Mouse (Mus musculus) urinary bladder, postnatal 10 days (tissue): Measurements from ENCODE around the gene 1700001K19Rik.
"Not testable (repeated sequence)": the region's sequence is repeated elsewhere in the genome, so short reads cannot be mapped to it uniquely, and the experiment has no call there.

Experiments
- DNase-seq: peaks from one replicate; pipeline ENCODE4 v3.0.0; 2022; ENCODE audit warnings: low spot score

The 1700001K19Rik gene

DNA sequence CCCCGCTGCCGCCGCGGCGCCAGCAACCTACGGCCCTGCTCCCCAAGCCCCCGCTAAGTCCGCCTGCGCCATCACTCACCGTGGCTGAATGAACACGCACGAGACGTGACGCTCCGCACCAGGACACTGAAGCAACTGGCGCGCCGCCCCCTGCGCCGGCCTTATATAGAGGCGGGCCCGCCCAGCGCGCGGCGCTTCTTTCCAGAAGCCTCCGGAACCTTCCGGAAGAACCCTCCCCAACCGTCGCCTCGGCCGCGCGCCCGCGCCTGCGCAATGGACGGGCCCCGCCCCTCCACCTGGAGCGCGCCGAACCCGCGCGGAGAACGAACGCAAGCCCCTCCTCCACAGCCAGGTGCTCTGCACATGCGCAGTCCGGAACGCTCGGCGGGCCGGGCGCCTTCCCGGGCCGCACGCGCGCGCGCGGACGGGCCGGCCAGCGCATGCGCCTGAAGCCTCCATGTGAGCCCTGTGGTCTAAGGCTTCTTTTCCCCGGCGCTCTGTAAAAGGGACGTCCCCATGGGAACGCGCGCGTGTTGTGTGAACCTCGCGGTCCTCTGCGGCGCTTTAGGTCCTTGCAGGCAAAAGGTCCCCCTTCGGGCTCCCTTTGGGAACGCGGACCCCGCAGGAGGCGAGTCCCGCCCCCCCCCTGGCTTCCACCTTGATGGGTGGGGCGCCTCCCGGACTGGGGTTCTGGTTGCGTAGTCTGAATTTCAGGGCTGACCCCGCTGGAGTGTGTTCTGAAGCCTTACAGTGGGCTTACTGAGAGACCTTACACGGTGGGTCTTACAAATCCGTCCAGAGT lies 14.0 kb upstream of the 1700001K19Rik start:
- peak; percentile 93 for DNase-seq

DNA sequence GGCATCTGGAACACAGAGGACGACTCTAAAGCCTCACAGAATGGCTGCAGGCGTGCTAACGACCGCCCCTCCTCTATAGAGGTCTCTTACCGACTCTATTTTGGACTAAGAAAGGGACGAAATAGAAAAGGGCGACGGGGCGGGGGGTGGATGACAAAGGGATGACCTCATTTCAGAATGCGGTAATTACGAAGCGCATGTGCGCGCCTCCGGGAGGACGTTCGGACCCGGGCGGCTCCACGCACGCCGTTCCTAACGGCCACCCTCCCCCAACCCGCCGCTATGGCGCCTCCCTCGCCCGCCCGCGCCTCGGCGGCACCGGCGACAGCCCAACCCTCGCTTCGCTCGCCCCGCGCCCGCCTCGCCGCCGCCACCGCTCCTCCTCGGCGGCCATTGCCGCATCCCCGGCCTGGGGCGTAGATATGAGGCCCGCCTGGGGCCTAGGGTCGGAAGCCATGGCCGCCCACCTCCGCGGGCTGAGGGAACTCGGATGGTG lies 13.3 kb upstream of the 1700001K19Rik start:
- DNase-seq: no peak

DNA sequence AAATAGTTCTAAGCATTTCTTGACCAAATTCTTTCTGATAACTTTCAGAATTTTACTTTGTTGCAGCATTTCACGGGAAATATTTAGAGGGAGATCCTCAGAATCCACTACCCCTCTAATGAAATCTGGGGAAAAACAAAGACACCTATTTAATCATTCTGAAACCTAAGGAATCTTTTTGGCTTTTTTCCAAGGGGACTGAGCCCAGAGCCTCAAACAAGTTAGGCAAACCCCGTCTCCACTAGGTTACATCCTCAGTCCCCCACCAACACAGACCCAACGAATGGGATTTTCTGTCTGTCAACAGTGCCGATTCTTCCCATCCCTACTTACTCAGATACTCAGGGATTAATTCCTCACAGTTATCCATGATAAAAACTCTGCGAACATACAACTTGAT lies 11.0 kb upstream of the 1700001K19Rik start:
- not testable (repeated sequence) for DNase-seq

DNA sequence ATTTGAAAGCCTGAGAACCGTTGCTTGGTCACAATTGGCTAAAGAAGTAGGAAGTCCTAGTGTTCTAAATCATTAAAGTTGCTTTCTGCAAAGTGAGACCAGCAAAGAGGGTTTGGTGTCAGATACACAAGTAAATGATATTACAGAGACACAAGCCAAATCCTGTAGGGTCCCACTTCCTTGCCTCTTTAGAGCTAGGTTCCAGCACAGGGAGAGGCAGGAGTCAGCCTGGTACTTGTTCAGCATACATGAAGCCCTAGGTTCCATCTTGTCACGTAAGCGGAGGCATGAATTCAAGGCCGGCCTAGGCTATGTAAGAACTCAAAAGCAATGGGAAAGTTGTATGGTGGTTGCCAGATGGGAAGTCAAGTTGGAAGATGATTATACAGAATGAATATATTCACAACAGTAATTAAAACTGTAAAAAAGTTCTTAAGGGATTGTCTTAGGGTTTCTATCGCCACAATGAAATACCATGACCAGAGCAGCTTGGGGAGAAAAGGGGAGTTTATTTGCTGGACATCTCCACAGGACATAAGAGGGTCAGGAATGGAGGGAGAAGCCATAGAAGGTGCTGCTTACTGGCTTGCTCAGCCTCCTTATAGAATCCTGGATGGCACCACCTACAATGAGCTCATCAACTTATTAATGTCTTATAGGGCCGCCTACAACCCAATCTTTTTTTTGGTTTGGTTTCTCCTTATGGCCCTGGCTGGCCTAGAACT lies 7.7 kb upstream of the 1700001K19Rik start:
- no peak for DNase-seq

DNA sequence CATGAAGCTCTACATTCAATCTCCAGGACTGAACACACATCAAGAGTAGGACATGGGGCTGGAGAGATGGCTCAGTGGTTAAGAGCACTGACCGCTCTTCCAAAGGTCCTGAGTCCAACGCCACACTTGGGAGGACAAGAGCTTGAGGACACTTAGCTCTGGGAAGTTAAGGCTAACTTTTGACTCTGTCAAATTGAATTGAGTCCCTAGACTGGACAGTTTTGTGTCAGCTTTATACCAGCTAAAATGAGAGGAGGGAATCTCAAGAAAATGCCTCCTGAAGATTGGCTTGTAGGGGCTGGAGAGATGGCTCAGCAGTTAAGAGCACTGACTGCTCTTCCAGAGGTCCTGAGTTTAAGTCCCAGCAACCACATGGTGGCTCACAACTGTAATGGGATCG lies 6.5 kb upstream of the 1700001K19Rik start:
- not testable (repeated sequence) for DNase-seq

DNA sequence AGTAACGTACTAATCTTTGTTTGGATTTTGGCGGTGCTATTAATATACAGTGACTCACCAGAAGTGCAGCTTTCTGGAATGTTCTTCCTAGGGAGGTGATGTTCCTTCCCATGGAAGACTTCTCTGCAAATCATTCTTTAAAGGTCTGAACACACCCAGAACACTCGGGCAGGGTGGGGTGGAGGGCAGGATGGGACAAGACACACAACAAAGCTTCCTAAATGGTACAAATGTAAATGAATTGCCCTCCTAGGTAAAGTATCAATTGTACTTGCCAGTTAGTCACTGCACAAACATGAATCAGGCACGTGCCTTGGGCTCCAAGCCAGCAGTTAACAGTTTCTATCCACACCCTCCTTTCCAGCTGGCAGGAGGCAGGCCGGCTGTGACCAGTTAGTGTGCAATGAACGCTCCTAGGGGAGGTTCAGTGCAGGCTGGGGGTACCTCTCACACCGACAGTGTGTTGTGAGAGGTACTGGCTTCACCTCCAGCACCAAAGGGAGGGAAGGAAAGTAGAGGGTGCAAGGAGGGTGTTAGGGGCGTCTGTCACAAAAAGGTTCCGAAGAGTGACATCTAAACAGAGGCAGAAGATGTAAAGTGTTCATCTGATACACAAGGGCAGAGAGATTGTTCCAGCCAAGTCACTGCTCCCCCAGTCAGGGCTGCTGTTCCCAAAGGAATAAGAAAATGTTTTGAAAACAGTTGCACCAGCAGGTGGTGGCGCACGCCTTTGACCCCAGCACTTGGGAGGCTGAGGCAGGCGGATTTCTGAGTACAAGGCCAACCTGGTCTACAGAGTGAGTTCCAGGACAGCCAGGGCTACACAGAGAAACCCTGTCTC lies 5.7 kb upstream of the 1700001K19Rik start:
- no peak for DNase-seq

DNA sequence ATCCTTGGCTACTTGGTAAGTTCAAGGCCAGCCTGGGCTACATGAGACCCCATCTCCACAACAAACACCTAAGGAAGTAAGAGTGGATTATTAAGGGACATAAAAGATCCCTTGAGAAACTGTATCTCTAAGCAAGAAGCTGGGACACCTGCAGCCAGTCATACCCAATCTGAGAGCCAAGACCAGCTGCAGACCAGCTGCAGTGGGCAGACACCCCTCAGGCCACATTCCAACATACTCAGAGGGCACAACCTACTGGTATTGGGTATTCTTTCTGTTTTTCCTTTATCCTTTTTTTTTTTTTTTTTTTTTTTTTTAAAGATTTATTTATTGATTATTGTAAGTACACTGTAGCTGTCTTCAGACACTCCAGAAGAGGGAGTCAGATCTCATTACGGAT lies 1.2 kb upstream of the 1700001K19Rik start:
- DNase-seq: no peak

DNA sequence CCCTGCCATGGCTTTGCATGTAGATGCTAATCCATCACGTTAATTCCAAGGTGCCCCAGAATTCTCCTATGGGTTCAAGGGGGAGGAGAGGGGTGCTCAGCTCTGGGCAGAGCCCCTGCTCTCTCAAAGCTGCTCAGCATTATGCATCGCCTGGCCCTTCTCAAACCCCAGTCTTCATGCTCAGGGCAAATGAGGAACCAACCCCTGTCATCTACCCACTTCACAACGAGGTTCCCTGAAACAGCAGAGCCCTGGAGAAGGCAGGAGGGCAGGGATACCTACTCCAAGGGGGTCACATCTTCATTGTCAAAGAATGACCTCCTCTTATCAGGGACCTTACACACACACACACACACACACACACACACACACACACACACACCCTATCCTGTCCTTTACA lies 541 bp downstream of the 1700001K19Rik start:
- no peak for DNase-seq

DNA sequence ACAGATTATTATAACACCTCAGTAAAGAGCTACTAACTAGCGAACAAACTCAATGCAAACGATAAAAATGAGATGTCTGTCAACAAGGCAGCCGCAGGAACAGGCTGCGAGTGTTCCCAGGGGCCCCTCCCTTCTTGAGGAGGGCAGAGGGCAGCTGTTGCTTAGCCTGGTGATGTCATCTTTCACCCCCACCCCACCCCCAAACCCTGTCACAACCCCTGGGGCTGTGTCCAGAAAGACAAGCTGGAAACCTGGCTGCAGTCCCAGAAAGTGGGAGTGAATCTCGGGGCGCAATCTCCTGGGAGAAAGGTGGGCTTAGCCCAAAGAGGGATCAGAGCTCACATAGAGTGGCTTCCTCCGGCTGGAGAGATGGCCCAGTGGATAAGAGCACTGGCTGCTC lies 1.2 kb downstream of the 1700001K19Rik start:
- DNase-seq: no peak

DNA sequence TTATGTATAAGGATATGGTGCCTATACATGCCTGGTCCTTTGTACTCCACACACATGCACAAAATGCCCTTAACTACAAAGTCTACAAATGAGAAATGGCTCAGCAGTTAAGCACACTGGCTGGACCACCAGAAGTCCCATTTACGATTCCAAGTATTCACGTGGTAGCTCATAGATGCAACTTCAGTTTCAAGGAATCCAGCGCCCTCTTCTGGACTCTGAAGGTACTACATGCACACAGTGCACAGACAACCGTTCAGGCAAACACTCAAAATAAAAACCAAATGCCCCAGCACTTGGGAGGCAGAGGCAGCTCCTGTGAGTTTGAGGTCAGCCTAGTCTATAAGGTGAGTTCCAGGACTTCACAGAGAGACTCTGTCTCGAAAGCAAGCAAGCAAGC lies 8.2 kb downstream of the 1700001K19Rik start:
- DNase-seq: no peak

DNA sequence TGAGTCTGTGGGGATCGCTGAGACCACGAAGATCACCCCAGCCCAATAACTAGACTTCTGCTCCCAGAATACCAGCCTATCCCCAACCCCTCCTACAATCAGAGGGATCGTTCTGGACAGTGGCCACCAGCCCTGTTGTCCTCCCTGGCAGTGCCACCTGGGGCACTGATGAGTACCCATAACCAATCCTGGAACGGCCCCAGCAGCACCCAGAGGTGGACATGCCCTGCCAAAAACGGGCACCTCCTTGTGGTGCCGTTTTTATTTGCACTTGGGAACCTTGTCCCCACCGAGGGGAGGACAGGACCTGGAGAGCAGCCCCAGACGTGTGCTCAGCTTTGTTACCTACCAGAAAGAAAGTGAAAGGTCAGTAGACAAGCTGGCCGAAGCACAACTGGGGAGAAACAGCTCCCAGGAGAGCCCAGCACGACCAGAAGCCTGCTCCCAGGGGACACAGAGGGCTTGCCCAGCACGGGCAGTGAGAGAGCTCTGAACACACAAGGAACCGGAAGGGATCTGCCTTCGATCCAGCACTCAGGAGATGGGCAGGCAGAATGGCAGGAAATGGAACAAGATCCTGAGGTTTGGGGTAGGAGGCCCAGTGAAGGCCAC lies 14.8 kb downstream of the 1700001K19Rik start:
- no peak for DNase-seq

DNA sequence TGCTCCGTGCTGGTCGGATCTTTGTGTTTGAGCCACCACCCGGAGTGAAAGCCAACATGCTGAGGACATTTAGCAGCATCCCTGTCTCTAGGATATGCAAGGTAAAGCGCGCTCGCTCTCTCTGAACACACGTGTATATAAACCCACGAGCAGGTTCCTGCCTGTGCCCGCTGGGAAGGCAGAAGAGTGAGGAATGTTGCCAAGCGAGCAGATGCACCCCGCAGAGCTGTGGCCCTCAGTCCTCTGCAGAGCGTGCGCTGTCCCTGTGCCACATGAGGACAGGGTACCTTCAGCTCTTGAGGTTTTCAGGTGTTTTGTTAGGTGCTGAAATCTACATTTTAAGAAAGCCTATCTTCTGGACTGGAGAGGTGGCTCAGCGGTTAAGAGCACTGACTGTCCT lies 20.7 kb downstream of the 1700001K19Rik start:
- no peak for DNase-seq

DNA sequence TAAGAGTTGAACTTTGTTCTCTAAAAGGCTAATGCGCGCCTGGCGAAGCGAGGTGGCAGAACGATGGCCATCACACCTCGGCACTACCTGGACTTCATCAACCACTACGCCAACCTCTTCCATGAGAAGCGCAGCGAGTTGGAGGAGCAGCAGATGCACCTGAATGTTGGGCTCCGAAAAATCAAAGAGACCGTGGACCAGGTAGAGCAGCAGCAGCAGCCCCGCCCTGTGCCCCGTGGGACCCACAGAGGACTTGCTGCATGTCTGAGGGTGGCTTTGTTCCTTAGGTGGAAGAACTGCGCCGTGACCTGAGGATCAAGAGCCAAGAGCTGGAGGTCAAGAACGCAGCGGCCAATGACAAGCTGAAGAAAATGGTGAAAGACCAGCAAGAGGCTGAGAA lies 31.0 kb downstream of the 1700001K19Rik start:
- DNase-seq: no peak

DNA sequence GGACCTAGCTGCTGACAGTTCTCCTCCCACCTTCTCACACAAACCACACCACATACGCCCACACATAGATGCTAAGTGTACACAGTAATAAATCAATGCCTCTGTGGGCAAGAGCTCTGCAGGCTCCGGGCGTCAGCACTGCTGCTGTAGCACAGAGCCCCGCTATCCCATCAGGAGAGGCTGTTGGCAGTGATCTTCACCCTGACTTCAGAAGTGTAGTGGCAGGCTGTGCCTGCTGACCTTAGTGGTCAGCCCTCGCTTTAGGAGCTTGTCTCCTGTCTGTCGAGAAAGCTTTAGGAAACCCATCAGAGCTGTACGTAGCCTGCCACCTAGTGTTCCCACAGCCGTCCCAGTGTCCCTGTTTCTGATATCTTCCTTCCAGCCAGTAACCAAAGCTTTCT lies 32.2 kb downstream of the 1700001K19Rik start:
- no peak for DNase-seq

DNA sequence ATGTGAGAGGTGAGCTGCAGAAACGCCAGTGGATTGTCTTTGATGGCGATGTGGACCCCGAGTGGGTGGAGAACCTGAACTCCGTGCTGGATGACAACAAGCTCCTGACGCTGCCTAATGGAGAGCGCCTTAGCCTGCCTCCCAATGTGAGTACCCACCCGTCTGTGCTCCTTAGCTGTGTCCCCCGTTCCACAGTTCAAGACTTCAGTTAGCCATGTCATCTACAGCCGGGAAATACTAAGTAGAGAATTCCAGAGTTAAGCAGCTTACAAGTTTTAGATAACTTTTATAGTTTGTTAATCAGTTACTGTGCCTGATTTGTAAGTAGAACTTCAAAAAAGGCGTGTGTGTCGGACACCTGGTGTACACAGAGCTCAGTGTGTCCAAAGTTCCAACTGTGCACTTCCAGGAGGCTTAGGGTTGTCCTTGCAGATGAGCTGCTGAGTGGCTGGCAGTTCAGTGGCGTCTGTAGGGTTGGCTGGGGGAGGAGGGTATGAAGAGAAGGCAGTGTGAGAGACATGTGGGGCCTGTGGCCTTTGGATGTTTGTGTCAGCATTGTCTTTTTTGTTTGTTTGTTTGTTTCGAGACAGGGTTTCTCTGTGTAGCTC lies 44.8 kb downstream of the 1700001K19Rik start:
- no peak for DNase-seq

DNA sequence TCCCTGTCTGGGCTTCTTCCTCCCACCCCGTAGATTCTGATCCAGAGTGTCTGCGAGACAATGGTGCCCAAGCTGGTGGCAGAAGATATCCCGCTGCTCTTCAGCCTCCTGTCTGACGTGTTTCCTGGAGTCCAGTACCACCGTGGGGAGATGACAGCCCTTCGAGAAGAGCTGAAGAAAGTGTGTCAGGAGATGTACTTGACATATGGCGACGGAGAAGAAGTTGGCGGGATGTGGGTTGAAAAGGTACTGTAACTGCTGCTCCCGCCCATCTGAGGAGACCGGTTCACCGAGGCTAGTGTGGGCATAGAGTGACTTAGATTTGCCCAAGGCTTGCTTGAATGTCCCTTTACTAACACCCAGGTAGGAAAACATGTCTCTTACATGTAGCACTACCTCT lies 46.1 kb downstream of the 1700001K19Rik start:
- no peak for DNase-seq

DNA sequence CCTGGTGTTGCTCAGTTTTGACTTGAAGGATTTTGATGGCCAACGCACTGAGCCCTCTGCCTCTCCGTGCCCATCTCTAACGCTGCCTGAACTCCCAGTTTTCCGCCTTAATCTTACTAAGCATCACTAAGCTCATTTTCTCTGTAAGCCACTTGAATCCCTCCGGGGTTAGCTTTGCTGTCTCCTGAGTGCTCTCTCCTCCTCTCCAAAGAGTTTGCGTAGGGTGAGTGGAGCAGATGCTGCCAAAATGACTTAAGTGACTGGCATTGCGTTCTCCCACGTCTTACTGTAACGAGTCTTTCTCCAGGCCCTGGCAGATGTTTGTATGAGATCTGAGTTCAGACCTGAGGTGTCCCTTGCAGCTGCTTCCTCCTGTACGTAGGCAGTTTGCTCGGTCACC lies 52.4 kb downstream of the 1700001K19Rik start:
- DNase-seq: no peak
